Mouse (Mus musculus) heart, postnatal 0 days (tissue): ENCODE data around the gene Ccnd3.

Experiments used
- CTCF ChIP-seq: IDR thresholded peaks from 2 replicates; pipeline ENCODE4 v1.5.1; 2016; ENCODE audit warnings: antibody characterized with exemption, control low read depth, low read depth
- EP300 ChIP-seq: IDR thresholded peaks from 2 replicates; pipeline ENCODE4 v1.6.1; 2016; ENCODE audit warnings: antibody characterized with exemption, low read depth

GRCm38 (mm10) chr17:47509031-47509705 is 4.3 kb downstream of the Ccnd3 start:
- no peak for TF ChIP-seq CTCF
- TF ChIP-seq EP300: no peak
